Mouse (Mus musculus): ENCODE measurements around the gene Rrp1. TPM values are rescaled to one million over a fixed set of nuclear protein-coding genes. Genes with fewer than 3 reads are reported as not detected.

Gene Rrp1
- 161 and 182 TPM in 2 replicates for total RNA-seq (2012; rRNA removed)

DNA sequence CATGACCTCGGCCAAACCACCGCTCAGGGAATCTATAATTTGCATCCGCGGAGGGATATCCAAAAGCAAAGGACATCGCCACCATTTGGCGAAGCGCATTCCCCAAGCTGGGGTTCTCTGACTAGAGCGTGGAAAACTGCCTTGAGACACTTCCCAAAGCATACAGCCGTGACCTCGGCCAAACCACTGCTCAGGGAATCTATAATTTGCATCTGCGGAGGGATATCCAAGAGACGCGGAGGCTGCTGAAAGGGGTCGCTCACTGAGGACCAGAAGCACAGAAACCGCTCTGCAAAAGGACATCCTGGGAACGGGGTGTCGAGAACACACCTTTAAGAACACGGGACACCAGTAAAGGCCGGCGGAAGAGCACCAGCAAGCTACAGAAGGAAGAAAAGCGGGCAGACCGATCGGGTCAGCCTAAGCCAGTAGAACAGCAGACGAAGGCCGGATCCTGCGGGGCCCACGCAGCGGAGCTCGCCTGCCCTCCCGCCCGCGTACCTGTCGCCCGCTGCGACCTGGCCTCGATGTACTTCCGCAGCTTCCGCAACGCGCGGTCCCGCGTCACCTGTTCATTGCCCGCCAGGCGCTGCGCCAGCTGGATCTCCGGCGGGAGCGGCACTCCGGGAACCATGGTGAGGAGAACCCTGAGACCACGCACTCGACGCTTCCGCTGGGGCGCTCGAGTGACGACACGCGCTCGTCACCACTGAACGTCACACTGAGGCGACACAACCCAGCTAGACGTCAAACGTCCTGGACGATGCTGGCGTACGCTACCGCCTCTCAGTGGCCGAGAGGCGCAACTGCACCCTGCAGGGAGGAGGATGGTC, at the start of gene Rrp1:
Gene Rrp1 (minus strand): TSS at position 725 of the 833 bp plus-strand sequence.
- peak; percentile 92 for DNase-seq (ENCODE audit: low read depth, low spot score)
- H3K9ac ChIP-seq (ENCODE audit: insufficient read depth, low read depth, low read length, poor library complexity, severe bottlenecking): peak within 1 kb of the TSS; percentile 92
- no peaks in the 10 kb centered on the region for H3K9me3 ChIP-seq (ENCODE audit: control insufficient read depth, insufficient read depth, low read depth, low read length)
- TF ChIP-seq HCFC1 (IDR thresholded peaks at IDR 0.05; ENCODE audit: borderline replicate concordance, insufficient read depth, low read length) (peak; percentile 82; the same call in 1 of the 2 replicates), CHD2 (IDR thresholded peaks at IDR 0.05; ENCODE audit: low read depth, low read length) (no peak), ZC3H11A (IDR thresholded peaks at IDR 0.05; ENCODE audit: borderline replicate concordance, low read depth, low read length) (peak; percentile 49; the same call in 1 of the 2 replicates), ZNF384 (IDR thresholded peaks at IDR 0.05; ENCODE audit: low read depth, low read length) (no peak), MAFK (IDR thresholded peaks at IDR 0.05; ENCODE audit: insufficient read depth, low read depth, low read length) (no peak)
- H3K4me1 ChIP-seq (ENCODE audit: control insufficient read depth in 2 of 2, insufficient read depth in 2 of 2, low read length in 2 of 2, poor library complexity in 1 of 2): peaks cover 2 to 11% of the 10 kb centered on the region in 2 experiments; a peak in 1 of 4 replicates
- H3K36me3 ChIP-seq (ENCODE audit: control insufficient read depth, insufficient read depth, low read length, poor library complexity, severe bottlenecking): peaks cover 31% of the 10 kb centered on the region
- in situ Hi-C loops (cut with MboI; ENCODE audit: low sequenced_read_pairs in 2 of 2, unreplicated experiment in 2 of 2): no loop called here
- peak within 1 kb of the TSS; percentile 65; the same call in 1 of the 2 replicates for H3K27ac ChIP-seq (ENCODE audit: insufficient read depth, low read depth, low read length, poor library complexity, severe bottlenecking)
- H3K4me3 ChIP-seq (ENCODE audit: insufficient read depth in 1 of 2, low read depth in 1 of 2, low read length in 2 of 2, poor library complexity in 1 of 2, severe bottlenecking in 1 of 2): peak within 1 kb of the TSS; percentile 88 to 97

DNA sequence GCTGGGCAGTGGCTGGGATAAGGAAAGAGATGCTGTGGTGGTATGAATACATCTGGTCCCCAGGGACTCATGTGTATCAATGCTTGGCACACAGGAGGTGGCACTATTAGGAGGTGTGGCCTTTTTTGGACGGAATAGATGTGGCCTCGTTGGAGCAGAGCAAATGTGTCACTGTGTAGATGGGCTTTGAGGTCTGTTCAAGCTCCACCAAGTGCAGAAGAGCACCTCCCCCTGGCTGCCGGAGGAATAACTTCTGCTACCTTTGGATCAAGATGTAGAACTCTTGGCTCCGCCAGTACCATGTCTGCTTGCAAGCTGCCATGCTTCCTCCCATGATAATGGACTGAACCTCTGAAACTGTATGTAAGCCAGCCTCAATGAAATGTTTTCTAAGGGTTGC, 48.9 kb upstream of the Rrp1 start:
- DNase-seq (ENCODE audit: low read depth, low spot score): no peak
- Histone ChIP-seq H3K4me1 (ENCODE audit: control insufficient read depth in 2 of 2, insufficient read depth in 2 of 2, low read length in 2 of 2, poor library complexity in 1 of 2) (peaks cover 3 to 15% of the 10 kb centered on the region in 2 experiments; a peak in 1 of 4 replicates), H3K9ac (ENCODE audit: insufficient read depth, low read depth, low read length, poor library complexity, severe bottlenecking) (no peak overlapping the region), H3K9me3 (ENCODE audit: control insufficient read depth, insufficient read depth, low read depth, low read length) (no peaks in the 10 kb centered on the region), H3K4me3 (ENCODE audit: insufficient read depth in 1 of 2, low read depth in 1 of 2, low read length in 2 of 2, poor library complexity in 1 of 2, severe bottlenecking in 1 of 2) (no peak overlapping the region), H3K27ac (ENCODE audit: insufficient read depth, low read depth, low read length, poor library complexity, severe bottlenecking) (no peak overlapping the region), H3K36me3 (ENCODE audit: control insufficient read depth, insufficient read depth, low read length, poor library complexity, severe bottlenecking) (no peaks in the 10 kb centered on the region)
- TF ChIP-seq HCFC1 (IDR thresholded peaks at IDR 0.05; ENCODE audit: borderline replicate concordance, insufficient read depth, low read length) (no peak), ZNF384 (IDR thresholded peaks at IDR 0.05; ENCODE audit: low read depth, low read length) (no peak)
- in situ Hi-C loops (cut with MboI; ENCODE audit: low sequenced_read_pairs in 2 of 2, unreplicated experiment in 2 of 2): no loop called here

DNA sequence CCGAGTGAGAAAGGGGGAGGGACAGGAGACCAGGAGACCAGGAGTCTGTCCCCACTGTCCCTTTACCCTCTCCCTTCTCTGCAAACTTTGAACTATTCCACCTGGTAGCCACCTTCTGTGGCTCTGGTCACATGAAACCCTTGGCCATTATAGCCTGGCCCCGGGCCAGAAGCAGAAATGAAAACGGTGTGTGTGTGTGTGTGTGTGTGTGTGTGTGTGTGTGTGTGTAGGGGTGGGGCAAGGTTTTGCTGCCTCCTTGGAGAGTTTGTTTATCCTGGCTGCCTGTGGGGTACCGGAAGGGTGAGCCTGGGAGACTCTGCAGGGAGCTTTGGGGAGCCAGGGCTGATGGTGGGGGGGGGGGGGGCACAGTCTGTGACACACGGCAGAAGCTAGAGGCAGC, 47.6 kb upstream of the Rrp1 start:
- H3K9me3 ChIP-seq (ENCODE audit: control insufficient read depth, insufficient read depth, low read depth, low read length): no peaks in the 10 kb centered on the region
- no peak for DNase-seq (ENCODE audit: low read depth, low spot score)
- H3K9ac ChIP-seq (ENCODE audit: insufficient read depth, low read depth, low read length, poor library complexity, severe bottlenecking): no peak overlapping the region
- in situ Hi-C loops (cut with MboI; ENCODE audit: low sequenced_read_pairs in 2 of 2, unreplicated experiment in 2 of 2): no loop called here
- peaks cover 3 to 15% of the 10 kb centered on the region in 2 experiments; a peak in 1 of 4 replicates for H3K4me1 ChIP-seq (ENCODE audit: control insufficient read depth in 2 of 2, insufficient read depth in 2 of 2, low read length in 2 of 2, poor library complexity in 1 of 2)
- H3K27ac ChIP-seq (ENCODE audit: insufficient read depth, low read depth, low read length, poor library complexity, severe bottlenecking): no peak overlapping the region
- no peak for TF ChIP-seq ZNF384 (IDR thresholded peaks at IDR 0.05; ENCODE audit: low read depth, low read length)
- TF ChIP-seq CHD2 (IDR thresholded peaks at IDR 0.05; ENCODE audit: low read depth, low read length): no peak
- no peak for TF ChIP-seq HCFC1 (IDR thresholded peaks at IDR 0.05; ENCODE audit: borderline replicate concordance, insufficient read depth, low read length)
- TF ChIP-seq MAFK (IDR thresholded peaks at IDR 0.05; ENCODE audit: insufficient read depth, low read depth, low read length): no peak
- TF ChIP-seq ZC3H11A (IDR thresholded peaks at IDR 0.05; ENCODE audit: borderline replicate concordance, low read depth, low read length): no peak
- no peak overlapping the region for H3K4me3 ChIP-seq (ENCODE audit: insufficient read depth in 1 of 2, low read depth in 1 of 2, low read length in 2 of 2, poor library complexity in 1 of 2, severe bottlenecking in 1 of 2)
- H3K36me3 ChIP-seq (ENCODE audit: control insufficient read depth, insufficient read depth, low read length, poor library complexity, severe bottlenecking): peaks cover 3% of the 10 kb centered on the region; the same call in 1 of the 2 replicates

DNA sequence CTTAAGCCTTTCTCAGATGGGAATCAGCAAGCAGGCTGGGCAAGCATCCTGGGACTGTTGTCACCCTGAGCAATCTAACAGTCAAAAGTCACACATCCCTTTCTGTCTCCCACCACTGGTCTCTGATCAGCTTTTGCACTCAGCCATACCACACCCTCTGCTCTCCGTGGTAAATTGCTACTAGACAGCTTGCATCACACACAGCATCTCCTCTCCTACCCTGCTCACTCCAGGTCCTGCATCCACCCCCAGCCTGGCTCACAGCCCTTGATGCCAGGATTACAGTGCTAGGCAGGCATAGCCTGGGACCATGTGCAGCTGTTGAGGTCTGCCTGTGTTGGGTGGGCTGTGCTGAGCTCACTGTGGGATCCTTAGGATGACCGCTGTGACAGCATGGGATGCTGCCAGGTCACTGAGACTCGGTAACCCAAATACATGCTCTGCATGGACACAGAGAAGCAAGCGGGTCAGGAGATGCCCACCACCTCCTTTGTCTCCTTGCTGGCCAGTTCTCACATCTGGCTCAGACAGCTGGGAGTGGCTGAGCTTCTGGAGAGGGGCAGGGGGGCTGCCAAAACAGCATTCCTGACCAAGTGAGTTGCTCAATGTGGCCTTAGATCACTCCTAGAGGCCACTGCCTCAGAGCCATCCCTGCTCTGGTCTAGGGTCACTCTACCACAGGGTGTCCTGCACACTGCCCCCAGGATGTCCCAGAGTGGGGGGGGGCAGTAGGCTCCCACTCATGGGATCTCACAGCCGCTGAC, 45.7 kb upstream of the Rrp1 start:
- Histone ChIP-seq H3K27ac (ENCODE audit: insufficient read depth, low read depth, low read length, poor library complexity, severe bottlenecking) (no peak overlapping the region), H3K4me3 (ENCODE audit: insufficient read depth in 1 of 2, low read depth in 1 of 2, low read length in 2 of 2, poor library complexity in 1 of 2, severe bottlenecking in 1 of 2) (no peak overlapping the region), H3K9ac (ENCODE audit: insufficient read depth, low read depth, low read length, poor library complexity, severe bottlenecking) (no peak overlapping the region), H3K36me3 (ENCODE audit: control insufficient read depth, insufficient read depth, low read length, poor library complexity, severe bottlenecking) (peaks cover 3% of the 10 kb centered on the region; the same call in 1 of the 2 replicates), H3K9me3 (ENCODE audit: control insufficient read depth, insufficient read depth, low read depth, low read length) (no peaks in the 10 kb centered on the region), H3K4me1 (ENCODE audit: control insufficient read depth in 2 of 2, insufficient read depth in 2 of 2, low read length in 2 of 2, poor library complexity in 1 of 2) (peaks cover 3 to 7% of the 10 kb centered on the region in 2 experiments; a peak in 1 of 4 replicates)
- in situ Hi-C loops (cut with MboI; ENCODE audit: low sequenced_read_pairs in 2 of 2, unreplicated experiment in 2 of 2): no loop called here
- TF ChIP-seq ZNF384 (IDR thresholded peaks at IDR 0.05; ENCODE audit: low read depth, low read length) (no peak), ZC3H11A (IDR thresholded peaks at IDR 0.05; ENCODE audit: borderline replicate concordance, low read depth, low read length) (no peak)
- no peak for DNase-seq (ENCODE audit: low read depth, low spot score)

Measured in ES-E14 (cell line).